Mouse (Mus musculus) left cerebral cortex, postnatal 10 days (tissue): ENCODE measurements at regions not wholly inside any gene's neighbourhood (a gene's known extent, or its start where the extent isn't known, plus 50 kb on each side); places are given as distances from the start of the nearest gene placed in this dataset.
A peak's percentile ranks its signal among the peaks of the same experiment; 100 is the strongest.

Experiments
- DNase-seq, 2 experiments: peaks; one replicate each; pipeline ENCODE4 v3.0.0; 2021 to 2022; ENCODE audit warnings: low spot score in 2 of 2, mixed read lengths in 1 of 2; ENCODE audit errors: extremely low spot score in 1 of 2
- intact Hi-C: fragments of 180-260 bp; cut with DNase I; formaldehyde crosslinking; loops from one replicate; pipeline ENCODE4 v1.15.1; 2025

- DNase-seq = no peak
- intact Hi-C loops = no loop called here
Observed at GRCm38 (mm10) chr2:47750997-47751623, 1062.8 kb upstream of the Acvr2a start.

GRCm38 (mm10) chr2:47755716-47756115, 1058.2 kb upstream of the Acvr2a start:
- intact Hi-C loops = no loop called here
- no peak for DNase-seq

GRCm38 (mm10) chr2:47756248-47756647, 1057.7 kb upstream of the Acvr2a start:
- no peak for DNase-seq
- intact Hi-C loops = no loop called here

GRCm38 (mm10) chr2:47775766-47776165, 1038.1 kb upstream of the Acvr2a start:
- DNase-seq = no peak
- intact Hi-C loops = no loop called here

GRCm38 (mm10) chr2:47776965-47777364, 1036.9 kb upstream of the Acvr2a start:
- intact Hi-C loops = no loop called here
- no peak for DNase-seq

- peak; percentile 17 to 30 for DNase-seq
- intact Hi-C loops = loop anchor here (5.0 kb wide), 1 partner anchor 1096 kb away; no protein-coding TSS in a partner anchor
Observed at GRCm38 (mm10) chr2:47785848-47786247, 1028.1 kb upstream of the Acvr2a start.

- peak in 1 of 2 experiments; percentile 28 for DNase-seq
- intact Hi-C loops = no loop called here
Observed at GRCm38 (mm10) chr2:47822746-47823271, 991.1 kb upstream of the Acvr2a start.

GRCm38 (mm10) chr2:47832493-47832892, 981.4 kb upstream of the Acvr2a start:
- intact Hi-C loops = no loop called here
- DNase-seq = no peak

GRCm38 (mm10) chr2:47833517-47833916, 980.4 kb upstream of the Acvr2a start:
- intact Hi-C loops = no loop called here
- DNase-seq = no peak

- intact Hi-C loops = no loop called here
- no peak for DNase-seq
Observed at GRCm38 (mm10) chr2:47834055-47834799, 979.7 kb upstream of the Acvr2a start.

- intact Hi-C loops = no loop called here
- no peak for DNase-seq
Observed at GRCm38 (mm10) chr2:47857229-47857628, 956.7 kb upstream of the Acvr2a start.

GRCm38 (mm10) chr2:47862446-47862845, 951.5 kb upstream of the Acvr2a start:
- intact Hi-C loops = no loop called here

GRCm38 (mm10) chr2:47878002-47878401, 935.9 kb upstream of the Acvr2a start:
- no peak for DNase-seq

More at GRCm38 (mm10) chr2:47862446-47862845, 951.5 kb upstream of the Acvr2a start:
- no peak for DNase-seq

GRCm38 (mm10) chr2:47879071-47879470, 934.8 kb upstream of the Acvr2a start:
- intact Hi-C loops = no loop called here
- no peak for DNase-seq

More at GRCm38 (mm10) chr2:47878002-47878401, 935.9 kb upstream of the Acvr2a start:
- intact Hi-C loops = no loop called here

- intact Hi-C loops = no loop called here
- no peak for DNase-seq
Observed at GRCm38 (mm10) chr2:47879796-47880195, 934.1 kb upstream of the Acvr2a start.

GRCm38 (mm10) chr2:47888166-47888565, 925.7 kb upstream of the Acvr2a start:
- DNase-seq = no peak

GRCm38 (mm10) chr2:47891366-47891765, 922.5 kb upstream of the Acvr2a start:
- intact Hi-C loops = no loop called here
- no peak for DNase-seq

More at GRCm38 (mm10) chr2:47888166-47888565, 925.7 kb upstream of the Acvr2a start:
- intact Hi-C loops = no loop called here

GRCm38 (mm10) chr2:47892879-47893278, 921.0 kb upstream of the Acvr2a start:
- DNase-seq = no peak
- intact Hi-C loops = no loop called here

- no peak for DNase-seq
- intact Hi-C loops = no loop called here
Observed at GRCm38 (mm10) chr2:47894806-47895205, 919.1 kb upstream of the Acvr2a start.

- intact Hi-C loops = no loop called here
Observed at GRCm38 (mm10) chr2:47914270-47914669, 899.6 kb upstream of the Acvr2a start.

More at GRCm38 (mm10) chr2:47914270-47914669, 899.6 kb upstream of the Acvr2a start:
- DNase-seq = no peak
